Mouse (Mus musculus): ENCODE results near the gene Limch1. TPM values are rescaled to one million over a fixed set of nuclear protein-coding genes. Genes with fewer than 3 reads are reported as not detected.

The Limch1 gene
- polyA plus RNA-seq, 2 experiments, result 44.4 to 85.3 TPM

- Histone ChIP-seq H3K27me3 (ENCODE audit: control insufficient read depth, insufficient read depth, low read length) (no peaks in the 10 kb centered on the region), H3K36me3 (ENCODE audit: control insufficient read depth, insufficient read depth, low read length) (no peaks in the 10 kb centered on the region), H3K9me3 (ENCODE audit: control insufficient read depth, low read length) (no peaks in the 10 kb centered on the region), H3K4me1 (ENCODE audit: control insufficient read depth, insufficient read depth, low read length) (peaks cover 29% of the 10 kb centered on the region), H3K9ac (ENCODE audit: low read depth, low read length, severe bottlenecking) (no peak overlapping the region), H3K4me3 (replicated peaks; ENCODE audit: low read length) (no peak overlapping the region), H3K27ac (replicated peaks; ENCODE audit: low read depth, low read length) (no peak overlapping the region), H3K4me2 (replicated peaks; ENCODE audit: low read depth, low read length, severe bottlenecking) (no peak overlapping the region)
- TF ChIP-seq POLR2A (IDR thresholded peaks at IDR 0.05; ENCODE audit: borderline replicate concordance, extremely low read depth, insufficient read depth, insufficient read length), result no peak
- ATAC-seq (ENCODE audit: low FRiP score, low read depth) (no peak), DNase-seq (ENCODE audit: low spot score) (peak; percentile 70)
- WGBS, result 15% methylated on average over 7 of the region's 7 CpGs
These were observed 197.9 kb downstream of the Limch1 start for GRCm38 (mm10) chr5:66943521-66943920.

GRCm38 (mm10) chr5:66947958-66948357 lies 202.3 kb downstream of the Limch1 start:
- no peak overlapping the region for H3K4me2 ChIP-seq (replicated peaks; ENCODE audit: low read depth, low read length, severe bottlenecking)

GRCm38 (mm10) chr5:66949098-66949692 lies 203.6 kb downstream of the Limch1 start:
- H3K27ac ChIP-seq (replicated peaks; ENCODE audit: low read depth, low read length), result peak overlapping the region; percentile 30; the same call in 1 of the 2 replicates
- H3K9ac ChIP-seq (ENCODE audit: low read depth, low read length, severe bottlenecking), result no peak overlapping the region

More at GRCm38 (mm10) chr5:66947958-66948357, 202.3 kb downstream of the Limch1 start:
- H3K9me3 ChIP-seq (ENCODE audit: control insufficient read depth, low read length), result peaks cover 6% of the 10 kb centered on the region; the same call in 1 of the 2 replicates
- TF ChIP-seq POLR2A (IDR thresholded peaks at IDR 0.05; ENCODE audit: borderline replicate concordance, extremely low read depth, insufficient read depth, insufficient read length), result no peak
- no peaks in the 10 kb centered on the region for H3K36me3 ChIP-seq (ENCODE audit: control insufficient read depth, insufficient read depth, low read length)
- 21% methylated on average over 6 of the region's 6 CpGs for WGBS
- peak overlapping the region; percentile 85 for H3K27ac ChIP-seq (replicated peaks; ENCODE audit: low read depth, low read length)
- peaks cover 33% of the 10 kb centered on the region for H3K4me1 ChIP-seq (ENCODE audit: control insufficient read depth, insufficient read depth, low read length)
- H3K9ac ChIP-seq (ENCODE audit: low read depth, low read length, severe bottlenecking), result no peak overlapping the region
- peak; percentile 88 for DNase-seq (ENCODE audit: low spot score)
- ATAC-seq (ENCODE audit: low FRiP score, low read depth), result peak; percentile 83
- no peaks in the 10 kb centered on the region for H3K27me3 ChIP-seq (ENCODE audit: control insufficient read depth, insufficient read depth, low read length)
- H3K4me3 ChIP-seq (replicated peaks; ENCODE audit: low read length), result no peak overlapping the region

GRCm38 (mm10) chr5:66953375-66953774 lies 207.7 kb downstream of the Limch1 start:
- H3K27me3 ChIP-seq (ENCODE audit: control insufficient read depth, insufficient read depth, low read length), result no peaks in the 10 kb centered on the region
- H3K36me3 ChIP-seq (ENCODE audit: control insufficient read depth, insufficient read depth, low read length), result no peaks in the 10 kb centered on the region
- H3K9me3 ChIP-seq (ENCODE audit: control insufficient read depth, low read length), result peaks cover 6% of the 10 kb centered on the region; the same call in 1 of the 2 replicates
- DNase-seq (ENCODE audit: low spot score) (no peak), ATAC-seq (ENCODE audit: low FRiP score, low read depth) (no peak)
- H3K9ac ChIP-seq (ENCODE audit: low read depth, low read length, severe bottlenecking), result no peak overlapping the region
- no peak overlapping the region for H3K27ac ChIP-seq (replicated peaks; ENCODE audit: low read depth, low read length)
- WGBS, result 71% methylated on average over 3 of the region's 3 CpGs
- no peak for TF ChIP-seq POLR2A (IDR thresholded peaks at IDR 0.05; ENCODE audit: borderline replicate concordance, extremely low read depth, insufficient read depth, insufficient read length)
- H3K4me2 ChIP-seq (replicated peaks; ENCODE audit: low read depth, low read length, severe bottlenecking), result no peak overlapping the region
- H3K4me1 ChIP-seq (ENCODE audit: control insufficient read depth, insufficient read depth, low read length), result peaks cover 20% of the 10 kb centered on the region
- no peak overlapping the region for H3K4me3 ChIP-seq (replicated peaks; ENCODE audit: low read length)

More at GRCm38 (mm10) chr5:66949098-66949692, 203.6 kb downstream of the Limch1 start:
- H3K4me1 ChIP-seq (ENCODE audit: control insufficient read depth, insufficient read depth, low read length), result peaks cover 24% of the 10 kb centered on the region
- ATAC-seq (ENCODE audit: low FRiP score, low read depth) (no peak), DNase-seq (ENCODE audit: low spot score) (no peak)
- WGBS, result 58% methylated on average over 8 of the region's 8 CpGs
- TF ChIP-seq POLR2A (IDR thresholded peaks at IDR 0.05; ENCODE audit: borderline replicate concordance, extremely low read depth, insufficient read depth, insufficient read length), result no peak
- no peaks in the 10 kb centered on the region for H3K36me3 ChIP-seq (ENCODE audit: control insufficient read depth, insufficient read depth, low read length)
- peaks cover 6% of the 10 kb centered on the region; the same call in 1 of the 2 replicates for H3K9me3 ChIP-seq (ENCODE audit: control insufficient read depth, low read length)
- H3K4me2 ChIP-seq (replicated peaks; ENCODE audit: low read depth, low read length, severe bottlenecking), result no peak overlapping the region
- H3K4me3 ChIP-seq (replicated peaks; ENCODE audit: low read length), result no peak overlapping the region
- no peaks in the 10 kb centered on the region for H3K27me3 ChIP-seq (ENCODE audit: control insufficient read depth, insufficient read depth, low read length)

- peaks cover 6% of the 10 kb centered on the region; the same call in 1 of the 2 replicates for H3K9me3 ChIP-seq (ENCODE audit: control insufficient read depth, low read length)
- peaks cover 15% of the 10 kb centered on the region for H3K4me1 ChIP-seq (ENCODE audit: control insufficient read depth, insufficient read depth, low read length)
- H3K36me3 ChIP-seq (ENCODE audit: control insufficient read depth, insufficient read depth, low read length), result no peaks in the 10 kb centered on the region
- WGBS, result 65% methylated on average over 7 of the region's 7 CpGs
- no peak for DNase-seq (ENCODE audit: low spot score)
- no peak overlapping the region for H3K4me3 ChIP-seq (replicated peaks; ENCODE audit: low read length)
- H3K4me2 ChIP-seq (replicated peaks; ENCODE audit: low read depth, low read length, severe bottlenecking), result no peak overlapping the region
- no peak for TF ChIP-seq POLR2A (IDR thresholded peaks at IDR 0.05; ENCODE audit: borderline replicate concordance, extremely low read depth, insufficient read depth, insufficient read length)
- no peak for ATAC-seq (ENCODE audit: low FRiP score, low read depth)
- H3K9ac ChIP-seq (ENCODE audit: low read depth, low read length, severe bottlenecking), result no peak overlapping the region
- 0 out of 2 replicates have a peak overlapping the region, but pooled peaks have one; percentile 13 for H3K27ac ChIP-seq (replicated peaks; ENCODE audit: low read depth, low read length)
- H3K27me3 ChIP-seq (ENCODE audit: control insufficient read depth, insufficient read depth, low read length), result no peaks in the 10 kb centered on the region
These were observed 208.5 kb downstream of the Limch1 start for GRCm38 (mm10) chr5:66953971-66954644.
